Mouse (Mus musculus) C2C12 (cell line): Measurements from ENCODE around the gene Itsn2. TPM values are rescaled to one million over a fixed set of nuclear protein-coding genes. Genes with fewer than 3 reads are reported as not detected.

Experiments
- H3K27me3 ChIP-seq: one replicate; pipeline ENCODE4 v1.6.1; 2011; ENCODE audit not compliant: control insufficient read depth, insufficient read depth, insufficient read length
- H3K36me3 ChIP-seq: one replicate; pipeline ENCODE4 v1.6.1; 2011; ENCODE audit not compliant: control insufficient read depth, insufficient read depth
- H3K4me3 ChIP-seq: one replicate; pipeline ENCODE4 v1.5.1; 2011; ENCODE audit warnings: mild to moderate bottlenecking, control low read depth; ENCODE audit not compliant: poor library complexity, insufficient read depth, severe bottlenecking
- H3K79me2 ChIP-seq: one replicate; pipeline ENCODE4 v1.6.1; 2011; ENCODE audit not compliant: control insufficient read depth, insufficient read depth
- H3K79me3 ChIP-seq: one replicate; pipeline ENCODE4 v1.6.1; 2011; ENCODE audit warnings: low read depth, control low read depth
- H3ac ChIP-seq: one replicate; pipeline ENCODE3; 2011; ENCODE audit warnings: low read depth; ENCODE audit not compliant: control insufficient read depth, insufficient read length
- CEBPB ChIP-seq: IDR thresholded peaks from one replicate; pipeline ENCODE4 v1.6.1; 2011; ENCODE audit warnings: low read depth, mild to moderate bottlenecking, control low read depth, moderate library complexity
- CTCF ChIP-seq: IDR thresholded peaks from one replicate; pipeline ENCODE4 v1.5.1; 2011; ENCODE audit not compliant: control insufficient read depth, insufficient read depth, insufficient read length
- FOSL1 ChIP-seq: IDR thresholded peaks from one replicate; pipeline ENCODE4 v1.8.0; 2011; ENCODE audit warnings: mild to moderate bottlenecking, low read length; ENCODE audit not compliant: poor library complexity, insufficient read depth, severe bottlenecking
- MAX ChIP-seq: IDR thresholded peaks from one replicate; pipeline ENCODE4 v1.6.1; 2011; ENCODE audit warnings: mild to moderate bottlenecking, control low read depth
- MYOD1 ChIP-seq: IDR thresholded peaks from one replicate; pipeline ENCODE4 v1.6.1; 2011; ENCODE audit warnings: low read depth; ENCODE audit not compliant: control insufficient read depth, insufficient read length
- MYOG ChIP-seq: IDR thresholded peaks from one replicate; pipeline ENCODE4 v1.6.1; 2011; ENCODE audit not compliant: control insufficient read depth, insufficient read length; ENCODE audit errors: extremely low read depth
- USF1 ChIP-seq: IDR thresholded peaks from one replicate; pipeline ENCODE4 v1.6.1; 2011; ENCODE audit warnings: low read depth, mild to moderate bottlenecking, control low read depth, moderate library complexity
- polyA plus RNA-seq: library from polyadenylated mRNA; unstranded; fragments of >200 nt; fragmentation: generic; extraction: Trizol; gene quantifications from one replicate; pipeline ENCODE4 v1.2.1, GENCODE M21; 2012; ENCODE audit warnings: missing spikeins

Gene Itsn2
- polyA plus RNA-seq, 1 experiment, result 7.9 TPM

DNA sequence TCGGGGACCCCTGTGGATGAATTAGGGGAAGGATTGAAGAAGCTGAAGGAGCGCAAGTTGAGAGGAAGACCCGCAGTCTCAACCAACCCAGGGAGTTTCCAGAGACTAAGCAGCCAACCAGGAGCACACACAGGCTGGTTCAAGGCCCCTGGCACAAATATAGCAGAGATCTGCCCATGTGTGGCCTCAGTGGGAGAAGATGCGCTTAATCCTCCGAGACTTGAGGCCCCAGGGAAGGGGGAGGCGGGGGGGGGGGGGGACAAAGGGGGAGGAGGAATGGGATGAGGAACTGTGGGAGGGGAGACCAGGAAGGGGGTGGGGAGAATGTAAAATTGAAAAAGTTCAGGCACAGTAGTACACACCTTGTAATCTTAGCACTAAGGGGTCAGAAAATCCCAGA is 37.0 kb upstream of the Itsn2 start:
- H3K79me2 ChIP-seq, result no peaks in the 10 kb centered on the region
- no peaks in the 10 kb centered on the region for H3K27me3 ChIP-seq
- no peaks in the 10 kb centered on the region for H3K36me3 ChIP-seq
- no peak for TF ChIP-seq USF1
- no peak overlapping the region for H3K4me3 ChIP-seq
- no peaks in the 10 kb centered on the region for H3K79me3 ChIP-seq
- no peak overlapping the region for H3ac ChIP-seq

DNA sequence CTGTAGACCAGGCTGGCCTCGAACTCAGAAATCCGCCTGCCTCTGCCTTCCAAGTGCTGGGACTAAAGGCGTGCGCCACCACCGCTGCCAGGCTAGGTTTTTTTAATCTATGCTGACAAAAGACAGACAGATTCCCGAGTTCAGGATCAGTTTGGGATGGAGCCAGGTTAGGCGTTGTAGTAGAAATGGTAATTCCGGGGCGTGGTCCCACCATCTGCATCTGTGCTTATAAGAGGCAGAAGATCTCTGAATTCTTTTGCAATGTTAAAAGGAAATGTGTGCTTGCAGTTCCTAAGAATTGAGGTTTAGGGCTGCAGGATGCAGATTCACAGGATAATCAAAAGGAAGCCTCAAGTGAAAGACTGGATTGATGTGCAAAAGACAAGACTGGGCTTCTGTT is 35.5 kb upstream of the Itsn2 start:
- no peak overlapping the region for H3ac ChIP-seq
- TF ChIP-seq FOSL1, result no peak
- H3K79me3 ChIP-seq, result no peaks in the 10 kb centered on the region
- no peaks in the 10 kb centered on the region for H3K79me2 ChIP-seq
- H3K36me3 ChIP-seq, result no peaks in the 10 kb centered on the region
- no peaks in the 10 kb centered on the region for H3K27me3 ChIP-seq
- H3K4me3 ChIP-seq, result no peak overlapping the region

DNA sequence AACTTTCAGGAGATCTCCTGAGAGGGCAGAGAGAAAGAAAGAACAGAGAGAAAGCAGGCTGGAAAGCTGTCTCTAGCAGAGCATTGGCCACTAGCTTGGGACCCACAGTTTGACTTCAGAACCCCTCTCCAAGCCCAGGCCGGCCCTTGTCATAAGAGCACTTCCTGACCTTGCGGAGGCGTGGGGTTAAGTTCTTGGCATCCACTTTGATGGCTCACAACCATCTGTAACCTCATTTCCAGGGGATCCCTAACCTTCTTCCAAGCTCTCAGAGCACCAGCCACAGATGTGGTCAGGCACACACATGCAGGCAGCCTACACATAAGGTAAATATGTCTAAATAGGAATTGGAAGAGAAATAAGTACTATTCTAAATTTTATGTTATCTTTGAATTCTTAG is 35.0 kb upstream of the Itsn2 start:
- H3K36me3 ChIP-seq, result no peaks in the 10 kb centered on the region
- no peak for TF ChIP-seq FOSL1
- no peak overlapping the region for H3K4me3 ChIP-seq
- H3ac ChIP-seq, result no peak overlapping the region
- no peaks in the 10 kb centered on the region for H3K27me3 ChIP-seq
- H3K79me3 ChIP-seq, result no peaks in the 10 kb centered on the region
- H3K79me2 ChIP-seq, result no peaks in the 10 kb centered on the region

DNA sequence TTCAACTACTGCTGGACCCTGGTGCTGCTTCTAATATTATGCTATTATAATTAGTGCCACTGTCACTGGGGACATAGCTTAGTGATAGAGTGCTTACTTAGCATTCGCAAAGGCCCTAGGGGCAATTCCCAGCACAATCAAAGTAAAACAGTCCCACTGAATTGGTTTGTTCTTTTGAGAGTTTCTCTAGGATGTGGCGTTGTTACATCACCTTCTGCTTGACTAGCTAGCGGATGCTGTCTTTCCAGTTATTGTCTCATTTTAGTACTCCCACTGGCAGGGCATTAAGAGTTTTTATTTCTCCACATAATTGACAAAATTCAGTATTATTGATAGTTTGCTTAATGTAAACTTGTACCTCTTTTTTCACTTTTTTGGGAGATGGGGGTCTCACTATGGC is 34.4 kb upstream of the Itsn2 start:
- no peak overlapping the region for H3ac ChIP-seq
- no peak overlapping the region for H3K4me3 ChIP-seq
- TF ChIP-seq CEBPB, result no peak
- TF ChIP-seq MYOD1, result no peak
- TF ChIP-seq CTCF, result no peak
- TF ChIP-seq MAX, result no peak
- H3K79me3 ChIP-seq, result no peaks in the 10 kb centered on the region
- H3K79me2 ChIP-seq, result no peaks in the 10 kb centered on the region
- H3K27me3 ChIP-seq, result no peaks in the 10 kb centered on the region
- H3K36me3 ChIP-seq, result no peaks in the 10 kb centered on the region

DNA sequence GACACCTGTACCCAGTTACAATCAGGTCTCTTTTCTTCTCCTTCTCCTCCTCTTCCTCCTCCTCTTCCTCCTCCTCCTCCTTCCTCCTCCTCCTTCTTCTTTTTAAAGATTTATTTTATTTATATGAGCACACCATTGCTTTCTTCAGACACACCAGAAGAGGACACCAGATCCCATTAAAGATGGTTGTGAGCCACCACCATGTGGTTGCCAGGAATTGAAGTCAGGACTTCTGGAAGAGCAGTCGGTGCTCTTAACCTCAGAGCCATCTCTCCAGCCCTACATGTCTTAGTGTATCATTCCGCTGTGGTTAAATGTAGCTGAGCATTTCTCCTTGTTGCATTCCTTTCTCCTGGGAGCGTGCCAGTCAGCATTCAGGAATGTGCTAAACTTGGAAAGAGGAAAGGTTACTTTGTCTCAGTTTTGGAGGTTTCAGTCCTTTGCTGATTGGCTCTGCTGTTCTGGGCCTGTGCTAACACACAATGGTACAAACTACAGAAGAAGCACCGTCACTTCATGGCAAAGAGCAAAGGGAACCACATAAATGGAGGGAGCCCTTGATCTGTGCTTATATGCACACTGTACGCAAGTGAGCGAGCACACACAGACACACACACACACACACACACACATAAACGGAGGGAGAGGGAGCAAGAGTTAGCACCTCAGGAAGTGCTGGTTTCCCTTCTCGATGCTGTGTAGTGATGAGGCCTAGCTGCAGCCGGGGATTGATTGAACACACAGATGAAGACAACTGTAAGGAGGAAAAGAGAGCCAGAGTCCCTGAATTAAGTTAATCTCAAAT is 33.8 kb upstream of the Itsn2 start:
- H3ac ChIP-seq, result peak overlapping the region; percentile 12
- no peaks in the 10 kb centered on the region for H3K79me3 ChIP-seq
- TF ChIP-seq USF1 (no peak), CTCF (no peak), MYOD1 (no peak), MYOG (no peak), FOSL1 (no peak), MAX (peak; percentile 86), CEBPB (no peak)
- no peaks in the 10 kb centered on the region for H3K27me3 ChIP-seq
- no peaks in the 10 kb centered on the region for H3K79me2 ChIP-seq
- no peak overlapping the region for H3K4me3 ChIP-seq
- no peaks in the 10 kb centered on the region for H3K36me3 ChIP-seq

DNA sequence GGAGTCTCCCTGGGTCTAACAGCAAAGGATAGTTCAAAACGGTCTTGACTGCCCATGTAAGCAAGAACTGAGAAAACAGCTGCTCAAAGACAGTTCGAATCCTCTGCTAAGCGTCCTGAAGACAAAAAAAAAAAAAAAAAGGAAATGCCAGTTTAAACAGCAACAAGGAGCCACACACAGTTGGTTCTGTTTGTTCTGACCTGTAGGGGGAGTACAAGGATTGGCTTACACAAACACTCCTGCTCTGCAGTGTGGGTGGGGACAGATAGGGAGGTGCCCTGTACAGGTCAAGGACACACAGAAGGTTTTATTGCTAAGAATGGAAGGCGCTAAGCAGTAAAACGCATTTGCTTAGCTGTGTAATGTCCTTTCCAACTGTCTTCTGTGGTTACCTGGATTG is 20.6 kb upstream of the Itsn2 start:
- Histone ChIP-seq H3ac (no peak overlapping the region), H3K79me3 (no peaks in the 10 kb centered on the region), H3K36me3 (no peaks in the 10 kb centered on the region), H3K79me2 (no peaks in the 10 kb centered on the region), H3K27me3 (no peaks in the 10 kb centered on the region), H3K4me3 (no peak overlapping the region)
- no peak for TF ChIP-seq FOSL1
- peak; percentile 54 for TF ChIP-seq CTCF

DNA sequence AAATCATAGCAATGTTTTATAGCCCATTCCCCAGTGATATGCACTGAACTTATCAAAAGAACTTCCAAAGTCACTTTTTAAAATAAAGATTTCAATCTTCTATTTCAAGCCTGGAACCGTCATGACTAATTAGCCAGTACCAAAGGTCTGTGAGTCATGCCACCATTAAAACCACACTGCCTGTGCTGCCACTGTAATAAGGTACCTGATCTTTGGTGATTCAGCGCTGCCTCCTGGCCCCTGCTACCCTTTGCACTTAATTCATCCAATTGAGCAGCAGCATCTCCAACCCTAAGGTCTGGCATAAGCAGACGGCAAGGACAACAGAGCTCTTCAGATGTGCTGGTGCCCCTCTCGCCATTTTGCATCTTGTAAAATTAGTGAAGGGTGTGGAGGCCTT is 18.4 kb upstream of the Itsn2 start:
- TF ChIP-seq CEBPB, result no peak
- TF ChIP-seq MYOD1, result peak; percentile 27
- no peak overlapping the region for H3K4me3 ChIP-seq
- no peaks in the 10 kb centered on the region for H3K79me2 ChIP-seq
- no peak overlapping the region for H3ac ChIP-seq
- no peaks in the 10 kb centered on the region for H3K27me3 ChIP-seq
- H3K36me3 ChIP-seq, result no peaks in the 10 kb centered on the region
- H3K79me3 ChIP-seq, result no peaks in the 10 kb centered on the region
